Mouse (Mus musculus) adrenal gland, postnatal 10 days (tissue): ENCODE data around the gene Plcb3. TPM values are rescaled to one million over a fixed set of nuclear protein-coding genes. Genes with fewer than 3 reads are reported as not detected.

ENCODE experiments used
- DNase-seq: peaks from one replicate; pipeline ENCODE4 v3.0.0; 2021; ENCODE audit warnings: mixed read lengths
- total RNA-seq, 2 experiments: library from RNA; stranded (reverse); gene quantifications; 2 replicates each; pipeline ENCODE4 v1.2.3; 2021

Gene Plcb3
- total RNA-seq, 2 experiments from 2014 or later: 45.7 to 63.5 TPM

- DNase-seq: peak; percentile 85
Observed at GRCm38 (mm10) chr19:6919876-6920740, 56.2 kb downstream of the Plcb3 start.

GRCm38 (mm10) chr19:6919431-6919830 is 56.8 kb downstream of the Plcb3 start:
- no peak for DNase-seq

- DNase-seq: no peak
Observed at GRCm38 (mm10) chr19:6918321-6918720, 57.9 kb downstream of the Plcb3 start.

DNA sequence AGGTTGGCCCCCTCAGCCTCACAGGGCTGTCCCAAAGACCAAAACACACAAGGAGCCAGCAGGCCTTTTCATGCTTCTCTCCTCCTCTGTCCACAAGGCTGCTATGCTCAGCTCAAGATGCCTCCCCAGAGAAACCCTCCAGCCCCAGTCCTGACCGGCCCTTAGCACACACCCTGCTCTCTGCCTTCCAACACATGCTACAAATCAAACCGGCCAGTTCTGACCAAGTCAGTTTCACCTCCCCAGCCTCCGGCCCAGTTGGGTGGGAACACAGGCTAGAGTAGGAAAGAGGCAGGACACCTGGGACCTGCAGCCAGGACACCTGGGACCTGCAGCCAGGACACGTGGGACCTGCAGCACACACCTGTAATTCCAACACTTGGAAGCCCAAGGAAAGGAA is 59.8 kb downstream of the Plcb3 start:
- peak; percentile 13 for DNase-seq

- DNase-seq: no peak
Observed at GRCm38 (mm10) chr19:6915276-6915675, 61.0 kb downstream of the Plcb3 start.

DNA sequence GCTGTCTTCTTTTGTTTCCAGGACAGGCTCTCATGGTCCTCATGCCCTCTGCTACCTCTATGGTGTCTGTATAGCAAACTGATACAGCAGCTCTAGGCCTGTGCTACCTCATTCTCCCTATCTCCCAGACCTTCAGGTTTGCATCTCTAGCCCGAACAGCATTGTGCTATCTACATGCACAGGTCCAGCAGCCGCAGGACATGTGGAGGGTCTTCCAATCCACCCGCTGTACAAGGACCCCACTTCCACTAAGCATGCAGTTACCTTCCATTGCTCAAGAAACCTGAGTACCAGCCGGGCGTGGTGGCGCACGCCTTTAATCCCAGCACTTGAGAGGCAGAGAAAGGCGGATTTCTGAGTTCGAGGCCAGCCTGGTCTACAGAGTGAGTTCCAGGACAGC is 61.7 kb downstream of the Plcb3 start:
- no peak for DNase-seq

DNA sequence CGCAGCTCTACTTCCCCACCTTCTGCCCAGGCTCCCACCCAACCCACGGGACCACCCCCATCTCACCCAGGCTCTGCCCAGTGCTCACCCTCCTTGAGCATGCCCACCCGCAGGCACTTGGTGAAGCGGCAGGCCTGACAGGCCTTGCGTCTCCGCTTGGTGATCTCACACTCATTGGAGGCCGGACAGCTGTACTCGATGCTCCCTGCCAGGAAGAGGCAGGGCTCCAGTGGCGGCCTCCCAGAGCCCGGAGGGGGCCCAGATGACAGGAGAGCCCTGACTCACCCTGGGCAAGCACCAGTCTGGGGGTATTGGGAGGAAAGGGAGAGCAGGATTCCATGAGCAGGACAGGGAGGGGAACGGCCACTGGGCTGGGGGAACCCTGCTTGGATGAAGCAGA is 62.3 kb downstream of the Plcb3 start:
- DNase-seq: peak; percentile 42

DNA sequence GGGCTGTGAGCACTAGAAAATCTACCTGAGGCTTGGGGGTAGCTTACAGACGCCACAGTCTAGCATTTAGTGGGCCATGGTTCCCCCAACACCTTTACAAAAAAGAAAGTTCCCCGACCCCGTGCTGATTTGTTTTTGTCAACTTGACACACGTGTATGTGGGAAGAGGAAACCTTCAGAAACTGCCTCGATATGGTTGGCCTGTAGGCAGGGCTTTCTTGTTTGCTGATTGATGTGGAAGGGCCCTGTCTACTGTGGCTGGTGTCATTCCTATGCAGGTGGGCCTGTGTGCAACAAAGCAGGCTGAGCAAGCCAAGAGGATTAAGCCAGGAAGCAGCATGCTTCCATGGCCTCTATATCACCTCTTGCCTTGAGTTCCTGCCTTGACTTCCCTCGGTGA is 63.2 kb downstream of the Plcb3 start:
- DNase-seq: no peak

DNA sequence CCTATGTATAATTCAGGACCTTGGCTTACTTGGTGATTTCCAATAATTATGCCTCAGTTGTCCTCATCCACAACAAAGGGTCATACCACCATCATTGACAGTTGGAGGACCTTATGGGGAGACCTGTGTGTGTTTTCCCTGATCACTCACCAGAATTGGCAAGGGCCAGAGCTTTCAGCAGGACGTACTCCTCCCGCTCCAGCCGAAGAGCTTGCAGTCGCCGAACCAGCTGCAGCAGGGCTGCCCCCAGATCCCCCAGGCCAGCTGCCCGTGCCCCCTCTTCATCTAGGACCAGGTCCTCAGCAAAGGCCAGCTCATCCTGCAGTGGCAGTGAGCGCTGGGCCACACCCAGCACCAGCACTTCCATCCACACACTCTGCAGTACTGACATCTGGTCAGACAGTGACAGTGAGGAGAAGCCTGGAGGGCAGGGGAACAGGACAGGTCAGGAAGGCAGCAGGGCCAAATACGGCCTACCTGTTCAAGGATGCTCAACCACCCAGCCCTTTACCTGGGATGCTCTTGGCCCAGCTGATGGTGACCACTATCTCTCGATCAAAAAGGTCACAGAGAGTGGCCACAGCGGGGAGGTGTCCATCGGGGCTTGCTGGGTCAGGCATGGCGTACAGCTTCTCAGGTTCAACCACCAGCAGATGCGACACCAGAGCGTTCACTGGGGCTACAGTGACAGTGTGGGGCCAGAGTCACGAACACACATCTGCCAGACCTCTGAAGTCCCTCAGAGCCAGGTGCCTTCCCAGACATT is 63.9 kb downstream of the Plcb3 start:
- DNase-seq: no peak

GRCm38 (mm10) chr19:6911101-6912074 is 64.9 kb downstream of the Plcb3 start:
- no peak for DNase-seq

GRCm38 (mm10) chr19:6910306-6910705 is 66.0 kb downstream of the Plcb3 start:
- DNase-seq: peak; percentile 76

DNA sequence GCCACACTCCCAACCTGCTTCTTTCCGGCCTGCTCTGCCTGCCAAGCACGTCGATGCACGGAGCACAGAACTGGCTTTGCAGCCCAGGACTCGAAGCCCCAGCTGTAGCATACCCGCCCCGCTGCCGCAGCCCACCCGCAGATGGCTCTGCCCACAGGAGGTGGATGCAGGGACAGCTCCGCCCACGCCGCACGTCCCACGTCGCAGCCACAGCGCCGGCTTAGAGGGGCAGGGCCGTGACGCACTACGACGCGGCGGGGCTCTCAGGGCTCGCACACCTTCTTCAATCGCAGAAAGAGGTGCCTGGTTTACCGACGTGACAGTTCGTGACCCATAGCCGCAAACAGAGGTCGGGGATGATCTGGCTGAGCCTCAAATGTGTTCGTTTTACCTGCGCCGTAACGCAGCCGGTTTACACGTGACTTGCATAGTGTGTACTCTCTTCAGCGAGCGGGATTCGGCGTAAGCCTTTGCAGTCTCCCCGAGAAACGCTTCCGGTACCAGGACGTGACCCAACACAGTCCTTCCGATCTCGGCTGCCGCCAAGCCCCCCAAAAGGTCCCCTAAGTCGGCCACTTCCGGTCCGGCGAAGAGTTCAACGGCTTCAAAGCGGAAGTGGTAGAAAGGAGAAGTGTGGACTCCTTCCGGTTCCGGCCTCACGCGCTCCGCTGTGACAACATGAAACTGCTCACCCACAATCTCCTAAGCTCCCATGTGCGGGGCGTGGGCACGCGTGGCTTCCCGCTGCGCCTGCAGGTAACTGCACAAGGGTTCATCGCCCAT is 66.6 kb downstream of the Plcb3 start, which contains the start of the genes Trmt112 and Prdx5:
TSS of gene Trmt112 (plus strand) at position 192 of the 783 bp plus-strand sequence.
TSS of gene Prdx5 (minus strand) at position 600 of the 783 bp plus-strand sequence.
- DNase-seq: peak; percentile 94

- no peak for DNase-seq
Observed at GRCm38 (mm10) chr19:6909021-6909420, 67.2 kb downstream of the Plcb3 start.

DNA sequence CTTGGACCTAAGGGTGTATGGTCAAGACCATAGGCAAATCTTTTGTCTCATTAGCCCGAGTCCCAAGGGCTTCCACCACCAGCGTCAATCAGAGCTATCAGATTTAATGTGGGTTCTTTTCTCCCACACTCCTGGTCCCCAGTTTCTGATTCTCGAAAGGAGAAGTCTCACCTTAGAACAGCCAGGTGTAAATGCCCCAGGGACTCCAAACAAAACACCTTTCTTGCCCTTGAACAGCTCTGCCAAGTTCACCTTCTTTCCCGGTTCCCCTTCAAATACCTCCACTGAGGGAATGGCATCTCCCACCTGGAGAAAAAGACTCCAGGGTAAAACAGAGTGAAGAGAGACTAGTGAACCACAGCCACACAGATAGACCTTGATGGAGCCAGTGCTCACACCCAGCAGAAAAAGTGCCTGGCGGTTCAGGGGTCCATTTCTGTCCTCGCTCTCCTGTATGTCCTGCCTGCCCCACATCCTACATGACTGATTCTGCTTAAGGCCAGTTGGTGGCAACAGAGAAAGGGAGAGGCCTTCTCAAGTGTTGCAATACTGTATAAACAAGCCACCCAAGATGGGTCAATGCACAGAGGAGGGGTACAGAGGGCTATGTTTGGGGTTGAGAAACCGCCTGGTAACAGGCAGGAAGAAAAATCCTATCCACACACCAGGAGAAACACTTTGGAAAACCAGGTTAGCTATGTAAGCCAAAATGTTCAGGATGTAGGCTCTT is 68.3 kb downstream of the Plcb3 start:
- DNase-seq: no peak

GRCm38 (mm10) chr19:6907094-6907493 is 69.2 kb downstream of the Plcb3 start:
- no peak for DNase-seq

DNA sequence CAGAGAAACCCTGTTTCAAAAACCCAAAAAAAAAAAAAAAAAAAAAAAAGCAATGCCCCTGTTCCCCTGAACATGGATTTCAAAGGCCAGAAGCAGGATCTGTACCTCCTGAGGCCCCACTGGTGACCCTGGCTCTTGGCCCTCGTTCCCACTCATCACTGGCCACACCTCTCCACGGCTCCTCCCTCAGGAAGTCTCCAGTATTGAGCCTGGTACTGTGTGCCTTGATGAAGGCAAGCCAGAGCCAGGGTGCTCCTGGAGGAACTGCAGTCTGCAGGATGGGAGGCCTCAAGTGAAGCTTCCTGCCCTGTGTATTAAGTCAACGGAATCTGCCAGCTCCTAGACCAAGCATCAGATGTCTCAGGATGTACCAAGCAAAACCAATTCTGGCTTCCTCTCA is 70.1 kb downstream of the Plcb3 start:
- DNase-seq: no peak

GRCm38 (mm10) chr19:6905498-6906159 is 70.6 kb downstream of the Plcb3 start:
- DNase-seq: no peak

DNA sequence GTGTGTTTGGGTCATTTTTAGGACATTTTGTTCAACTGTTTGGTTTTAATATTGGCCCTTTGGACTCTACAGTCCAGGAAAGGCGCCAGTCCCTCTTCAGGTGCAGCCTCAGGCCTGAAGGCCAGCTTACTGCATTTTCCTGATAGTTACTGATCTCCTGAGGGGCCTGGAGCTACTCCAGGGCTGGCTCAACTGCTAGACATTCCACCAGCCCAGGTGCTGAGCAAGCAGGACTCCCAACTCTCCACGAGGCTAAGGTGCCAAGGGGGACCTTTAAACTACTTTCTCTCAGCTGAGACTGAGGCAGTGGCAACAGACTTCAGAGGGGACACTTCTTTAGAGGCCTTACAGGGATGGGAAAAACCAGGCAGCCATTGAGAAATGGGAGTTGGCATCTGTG is 71.4 kb downstream of the Plcb3 start:
- no peak for DNase-seq

- DNase-seq: no peak
Observed at GRCm38 (mm10) chr19:6903031-6903430, 73.2 kb downstream of the Plcb3 start.
